14 mouse cellular contexts compared by ENCODE assay signal in genomic region chr4:44479755-44480154, GRCm38 (mm10).
DNase-seq lines count a peak whose midpoint lies in the region; ATAC-seq and TF ChIP-seq lines count a peak whose summit lies in the region.
"Had no signal": no experiment of that assay in that cellular context is flagged by ENCODE, and none has a peak within 500 bp of the region (broad histone marks: within the 10 kb centered on the region; RNA-seq: fewer than 3 reads in every experiment).

No protein-coding gene starts in this region.

- peak; percentile 56 for TF ChIP-seq CTCF in layer of hippocampus, adult 2 months (conservative IDR thresholded peaks at IDR 0.05)

- ATAC-seq in midbrain, embryonic 13.5 days = no peak

- DNase-seq in layer of hippocampus, adult 2 months (ENCODE audit: low spot score in 2 of 2) = no peak
- DNase-seq in layer of hippocampus, postnatal 25 days (ENCODE audit: extremely low spot score in 1 of 2, low spot score in 1 of 2) = no peak
- DNase-seq in 3T3-L1 (ENCODE audit: low read depth, low spot score) (peak; percentile 15), 416B (ENCODE audit: low read depth) (peak; percentile 3), R1 (ENCODE audit: low read depth, low spot score) (peak; percentile 60)
- DNase-seq in right cerebral cortex, postnatal 10 days (ENCODE audit: low spot score in 2 of 2) = no peak
- DNase-seq: adrenal gland, postnatal 14 days; heart, postnatal 4 days; lung, postnatal 10 days; right cerebral cortex, postnatal 25 days; thymus, postnatal 36 days had no signal

- no peaks in the 10 kb centered on the region for H3K36me3 ChIP-seq in midbrain, embryonic 13.5 days
- H3K36me3 ChIP-seq: embryonic facial prominence, embryonic 12.5 days; midbrain, embryonic 12.5 days had no signal

- H3K4me2 ChIP-seq in midbrain, embryonic 13.5 days (replicated peaks) = no peak overlapping the region
- H3K4me2 ChIP-seq: embryonic facial prominence, embryonic 12.5 days; midbrain, embryonic 12.5 days had no signal

- H3K9me3 ChIP-seq in midbrain, embryonic 13.5 days = peaks cover 6% of the 10 kb centered on the region; the same call in 1 of the 2 replicates
- H3K9me3 ChIP-seq: embryonic facial prominence, embryonic 12.5 days had no signal

- H3K9ac ChIP-seq in midbrain, embryonic 13.5 days (replicated peaks) = no peak overlapping the region
- H3K9ac ChIP-seq: embryonic facial prominence, embryonic 12.5 days; midbrain, embryonic 12.5 days had no signal

- no peaks in the 10 kb centered on the region for H3K27me3 ChIP-seq in midbrain, embryonic 13.5 days
- H3K27me3 ChIP-seq: embryonic facial prominence, embryonic 12.5 days; midbrain, embryonic 12.5 days had no signal

- H3K4me3 ChIP-seq in layer of hippocampus, adult 2 months = no peak overlapping the region
- H3K4me3 ChIP-seq in midbrain, embryonic 13.5 days (replicated peaks) = no peak overlapping the region
- H3K4me3 ChIP-seq: embryonic facial prominence, embryonic 12.5 days; midbrain, embryonic 12.5 days had no signal

- WGBS in midbrain, embryonic 13.5 days = 100% methylated on average over 1 of the region's 1 CpGs

- H3K27ac ChIP-seq in layer of hippocampus, adult 2 months = no peak overlapping the region
- no peak overlapping the region for H3K27ac ChIP-seq in midbrain, embryonic 13.5 days
- H3K27ac ChIP-seq: embryonic facial prominence, embryonic 12.5 days; midbrain, embryonic 12.5 days had no signal

- no peaks in the 10 kb centered on the region for H3K4me1 ChIP-seq in midbrain, embryonic 13.5 days (replicated peaks)
- H3K4me1 ChIP-seq: embryonic facial prominence, embryonic 12.5 days; midbrain, embryonic 12.5 days had no signal

Comparison
In these comparisons a context has a peak if more than half of its experiments do, and no peak if none do; other contexts are left out.
1. DNase-seq: peak in 3T3-L1 (single experiment), 416B (single experiment) and R1 (single experiment); none in layer of hippocampus, adult 2 months (0 of 2), layer of hippocampus, postnatal 25 days (0 of 2) and right cerebral cortex, postnatal 10 days (0 of 2).